Mouse (Mus musculus) T-helper 2 cell (primary cell): Measurements from ENCODE around the gene Gpr83.

Source experiments
- in situ Hi-C: fragments of 300-600 bp; cut with MboI, MseI; formaldehyde crosslinking; loops from one replicate; pipeline ENCODE4 v1.15.1; 2025; ENCODE audit warnings: high pct_unique_total_duplicates

Gene Gpr83

GRCm38 (mm10) chr9:14904741-14905475, 44.9 kb downstream of the Gpr83 start:
- in situ Hi-C loops: no loop called here

DNA sequence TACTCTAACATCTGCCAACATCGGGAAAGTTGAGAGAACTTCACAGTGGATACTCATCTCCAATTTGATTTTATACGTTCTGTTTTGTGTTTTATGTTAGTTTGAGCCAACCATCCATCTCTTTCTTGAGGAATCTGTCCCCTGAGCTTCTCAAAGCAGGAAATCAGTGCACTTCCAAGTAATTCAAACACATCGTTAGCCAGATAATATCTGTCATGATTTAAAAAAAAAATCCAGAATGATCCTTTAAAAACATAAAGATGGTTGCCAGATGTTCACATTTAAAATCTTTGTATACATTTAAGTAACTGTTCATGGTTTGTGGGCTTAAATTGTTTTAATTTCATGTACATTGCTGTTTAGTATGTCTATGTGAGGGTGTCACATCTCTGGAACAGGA, 45.9 kb downstream of the Gpr83 start:
- in situ Hi-C loops: no loop called here

DNA sequence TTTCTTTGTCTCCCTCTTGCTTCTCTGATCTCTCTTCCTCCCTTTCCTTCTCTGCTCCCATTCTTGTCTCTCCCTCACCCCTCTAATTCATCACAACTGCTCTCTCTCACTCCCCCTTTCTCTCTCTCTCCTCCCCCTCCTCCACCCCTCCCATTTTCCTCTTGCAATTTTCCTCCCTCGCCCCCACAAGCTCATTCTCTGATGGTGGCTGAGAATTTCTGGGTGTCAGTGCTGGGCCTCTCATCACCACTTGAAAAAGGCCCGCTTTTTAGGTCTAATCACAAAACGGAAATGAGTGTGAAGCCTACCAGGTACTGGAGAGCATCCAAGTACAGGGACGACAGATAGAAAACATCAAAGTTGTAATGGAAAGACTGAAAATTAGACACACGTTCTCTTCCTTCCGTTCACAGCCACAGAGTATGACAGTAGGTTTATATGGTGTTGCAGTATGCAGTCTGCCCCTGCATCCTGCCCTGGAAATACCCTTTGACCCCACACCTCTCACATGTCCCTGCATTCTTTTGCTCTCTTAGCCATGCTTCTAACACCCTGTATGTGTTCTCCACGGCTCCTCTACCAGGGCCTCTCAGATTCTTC, 47.9 kb downstream of the Gpr83 start:
- in situ Hi-C loops: no loop called here

DNA sequence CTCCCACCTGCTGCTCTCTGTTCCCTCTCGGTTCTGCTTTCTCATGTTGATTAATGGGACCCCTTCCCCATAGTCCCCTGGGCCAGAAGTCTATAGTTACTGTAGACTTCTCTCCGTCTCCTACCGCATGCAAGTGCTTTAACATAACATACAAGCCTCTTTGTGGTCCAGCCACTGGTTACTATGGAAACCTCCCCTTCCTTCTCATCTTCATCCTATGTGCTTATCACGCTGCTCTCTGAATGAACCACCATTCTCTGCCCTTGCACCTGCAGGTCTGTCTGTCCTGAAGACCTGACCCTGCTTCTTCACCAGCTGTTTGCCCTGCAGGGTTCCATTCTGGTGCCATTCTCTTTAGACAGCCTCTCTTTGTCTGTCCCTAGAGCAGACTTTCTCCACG, 50.0 kb downstream of the Gpr83 start:
- in situ Hi-C loops: no loop called here

- in situ Hi-C loops: no loop called here
Measured at GRCm38 (mm10) chr9:14912037-14912436, 52.0 kb downstream of the Gpr83 start.

- in situ Hi-C loops: no loop called here
Measured at GRCm38 (mm10) chr9:14917661-14918060, 57.7 kb downstream of the Gpr83 start.

- in situ Hi-C loops: no loop called here
Measured at GRCm38 (mm10) chr9:14918825-14919668, 59.0 kb downstream of the Gpr83 start.
